Mouse (Mus musculus): Measurements from ENCODE around the gene Prl8a9.

The Prl8a9 gene

GRCm38 (mm10) chr13:27564506-27564905, at the start of gene Prl8a9:
TSS of gene Prl8a9 (minus strand) at chr13:27564606.
- no peak for DNase-seq (ENCODE audit: low read depth, low spot score)

DNA sequence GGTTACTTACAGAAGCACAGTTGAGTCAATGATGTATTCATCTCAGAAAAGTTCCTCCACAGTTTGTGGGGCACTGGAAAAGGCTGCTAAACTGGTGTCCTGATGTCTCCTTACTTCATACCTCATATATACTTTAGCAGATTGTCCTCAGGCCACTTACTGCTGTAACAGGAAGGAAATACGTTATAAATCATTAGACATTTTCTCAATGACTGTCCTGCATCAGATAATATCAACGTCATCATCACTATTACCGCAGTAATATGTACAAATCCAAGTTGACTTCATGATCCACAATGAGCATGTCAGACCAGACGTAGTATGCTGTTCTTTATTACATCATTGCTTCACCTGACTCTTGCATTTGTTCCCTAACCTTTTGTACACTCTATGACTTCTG, 46.1 kb upstream of the Prl8a9 start, which contains the start of gene Prl7b1:
Gene Prl7b1 (minus strand): TSS at position 101 of the 400 bp plus-strand sequence.
- DNase-seq (ENCODE audit: low read depth, low spot score): no peak

- DNase-seq (ENCODE audit: low read depth, low spot score): no peak
Measured at GRCm38 (mm10) chr13:27582071-27582470, 17.7 kb upstream of the Prl8a9 start, which contains the start of gene Prl8a1. TSS of gene Prl8a1 (minus strand) at chr13:27582171.

DNA sequence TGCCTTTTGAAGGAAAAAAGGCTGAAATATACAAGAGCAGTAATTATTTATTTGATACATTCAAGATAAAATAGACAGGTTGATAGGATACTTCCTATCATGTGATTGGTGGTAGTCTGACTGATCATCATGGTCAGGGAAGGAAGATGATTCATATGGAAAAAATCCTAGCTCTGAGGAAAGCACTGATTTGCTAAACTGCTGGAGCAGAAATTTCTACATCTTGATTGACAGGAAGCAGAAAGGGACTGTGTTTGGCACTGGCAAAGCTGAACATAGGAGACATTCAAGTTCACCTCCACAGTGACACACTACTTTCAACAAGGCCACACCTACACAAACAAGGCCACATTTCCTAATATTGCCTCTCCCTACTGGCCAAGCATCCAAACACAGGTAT, 11.1 kb downstream of the Prl8a9 start:
- no peak for DNase-seq (ENCODE audit: low read depth, low spot score)

DNA sequence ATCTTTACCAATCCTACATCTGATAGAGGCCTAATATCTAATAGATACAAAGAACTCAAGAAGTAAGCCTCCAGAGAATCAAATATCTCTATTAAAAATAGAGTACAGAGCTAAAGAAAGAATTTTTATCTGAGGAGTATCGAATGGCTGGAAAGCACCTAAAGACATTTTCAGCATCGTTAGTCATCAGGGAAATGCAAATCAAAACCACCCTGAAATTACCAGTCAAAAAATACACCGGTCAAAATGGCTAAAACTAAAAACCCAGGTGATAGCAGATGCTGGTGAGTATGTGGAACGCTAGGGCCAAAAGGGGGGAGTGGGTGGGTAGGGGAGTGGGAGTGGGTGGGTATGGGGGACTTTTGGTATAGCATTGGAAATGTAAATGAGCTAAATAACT, 41.2 kb downstream of the Prl8a9 start:
- DNase-seq (ENCODE audit: low read depth, low spot score): no peak

DNA sequence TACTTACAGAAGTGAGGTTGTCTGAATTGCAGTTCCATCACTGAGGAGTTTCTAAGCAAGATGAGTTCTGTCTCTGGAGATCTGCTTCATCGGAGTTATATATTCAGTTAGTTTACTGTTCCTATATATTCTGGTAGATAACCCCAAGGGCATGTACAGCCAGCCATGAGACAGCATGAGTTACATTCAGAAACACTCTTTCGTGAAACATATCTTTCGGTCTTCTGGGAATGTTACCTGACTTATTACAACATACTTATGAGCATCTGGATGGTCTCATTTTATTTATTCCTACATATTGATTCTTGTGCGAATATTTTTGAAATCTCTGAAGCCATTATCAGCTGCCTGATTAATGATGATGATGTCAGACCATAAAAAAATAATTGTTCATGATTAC, 51.3 kb downstream of the Prl8a9 start, which contains the start of gene Prl8a8:
Gene Prl8a8 (minus strand): TSS at position 101 of the 400 bp plus-strand sequence.
- DNase-seq (ENCODE audit: low read depth, low spot score): no peak

Measured in brain, adult 2 months (tissue).